Mouse (Mus musculus) testis, adult 2 months (tissue): ENCODE data around the gene Cyb5r3. TPM values are rescaled to one million over a fixed set of nuclear protein-coding genes. Genes with fewer than 3 reads are reported as not detected.
A peak's percentile ranks its signal among the peaks of the same experiment; 100 is the strongest.

Experiments used
- H3K27ac ChIP-seq: fragments of 200-500 bp; 2 replicates; pipeline ENCODE4 v1.5.1; 2012; ENCODE audit warnings: low read depth, low read length; ENCODE audit not compliant: control insufficient read depth, insufficient read depth
- H3K27me3 ChIP-seq: fragments of 200-500 bp; 2 replicates; pipeline ENCODE4 v1.6.1; 2012; ENCODE audit warnings: mild to moderate bottlenecking, low read length, moderate library complexity; ENCODE audit not compliant: control insufficient read depth, insufficient read depth
- H3K36me3 ChIP-seq: fragments of 200-500 bp; 2 replicates; pipeline ENCODE4 v1.6.1; 2012; ENCODE audit warnings: mild to moderate bottlenecking, low read length; ENCODE audit not compliant: control insufficient read depth, insufficient read depth
- H3K4me1 ChIP-seq: fragments of 200-500 bp; 2 replicates; pipeline ENCODE4 v1.6.1; 2012; ENCODE audit warnings: low read length; ENCODE audit not compliant: control insufficient read depth, insufficient read depth
- H3K4me3 ChIP-seq: fragments of 200-500 bp; 2 replicates; pipeline ENCODE4 v1.5.1; 2012; ENCODE audit warnings: low read depth, mild to moderate bottlenecking, low read length, moderate library complexity, mixed read lengths; ENCODE audit not compliant: control insufficient read depth
- CTCF ChIP-seq: fragments of 200-500 bp; IDR thresholded peaks from 2 replicates; pipeline ENCODE4 v1.5.1; 2012; ENCODE audit warnings: low read depth, mild to moderate bottlenecking, inconsistent platforms, low read length, moderate library complexity; ENCODE audit not compliant: control insufficient read depth, insufficient read depth, insufficient replicate concordance
- POLR2A ChIP-seq: fragments of 200-500 bp; IDR thresholded peaks from 2 replicates; pipeline ENCODE4 v1.6.1; 2012; ENCODE audit warnings: low read depth, mild to moderate bottlenecking, inconsistent platforms, low read length, moderate library complexity; ENCODE audit not compliant: control insufficient read depth
- polyA plus RNA-seq: library from polyadenylated mRNA; depleted of rRNA; stranded (reverse); fragments of >200 nt; gene quantifications from 2 replicates; pipeline ENCODE4 v1.2.3, GENCODE M21; 2012

The Cyb5r3 gene
- polyA plus RNA-seq, 1 experiment, result 64.0 TPM

GRCm38 (mm10) chr15:83162818-83163485 lies 9.4 kb downstream of the Cyb5r3 start:
- Histone ChIP-seq H3K4me1 (peaks cover 3% of the 10 kb centered on the region; the same call in 1 of the 2 replicates), H3K36me3 (no peaks in the 10 kb centered on the region), H3K27ac (no peak overlapping the region), H3K27me3 (no peaks in the 10 kb centered on the region), H3K4me3 (no peak overlapping the region)
- TF ChIP-seq POLR2A (no peak), CTCF (no peak)

- H3K4me1 ChIP-seq, result no peaks in the 10 kb centered on the region; the same call in 1 of the 2 replicates
- H3K36me3 ChIP-seq, result no peaks in the 10 kb centered on the region
- H3K27ac ChIP-seq, result no peak overlapping the region
- no peak for TF ChIP-seq POLR2A
- TF ChIP-seq CTCF, result no peak
- no peak overlapping the region for H3K4me3 ChIP-seq
- no peaks in the 10 kb centered on the region for H3K27me3 ChIP-seq
These were observed 10.4 kb downstream of the Cyb5r3 start for GRCm38 (mm10) chr15:83162001-83162400.

DNA sequence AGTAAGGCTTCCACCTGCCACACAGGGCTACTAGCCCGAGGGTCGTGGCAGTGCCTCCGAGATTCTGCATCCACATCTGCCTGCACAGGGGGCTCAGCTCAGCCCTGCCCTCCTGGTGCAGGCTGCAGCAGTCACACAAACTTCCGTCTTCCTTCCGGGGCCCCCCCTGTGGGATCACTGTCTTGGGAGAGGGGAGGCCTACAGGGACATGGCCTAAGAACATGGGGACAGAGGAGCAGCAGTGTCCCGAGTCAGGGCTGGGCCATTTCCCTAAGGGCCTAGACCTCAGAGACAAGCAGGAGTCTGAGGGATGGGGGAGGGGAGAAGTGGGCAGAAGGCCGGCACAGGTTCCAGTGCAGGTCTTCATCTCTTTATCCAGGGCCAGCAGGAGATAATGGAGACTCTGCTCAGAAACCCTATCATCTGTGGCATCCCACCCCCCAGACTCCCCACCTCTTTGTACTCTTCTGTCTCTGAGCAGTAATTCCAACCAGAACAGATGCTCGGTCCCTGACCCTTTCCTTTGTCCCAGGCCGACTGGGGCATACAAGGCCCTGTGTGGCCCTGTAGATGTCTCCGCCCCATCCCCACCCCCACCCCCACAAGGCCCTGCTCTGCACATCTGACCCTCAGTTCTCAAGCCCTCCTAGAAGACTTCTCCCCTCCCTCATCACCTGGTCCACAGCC lies 11.2 kb downstream of the Cyb5r3 start:
- H3K27me3 ChIP-seq, result no peaks in the 10 kb centered on the region
- H3K36me3 ChIP-seq, result no peaks in the 10 kb centered on the region
- no peak overlapping the region for H3K27ac ChIP-seq
- TF ChIP-seq POLR2A (no peak), CTCF (no peak)
- no peak overlapping the region for H3K4me3 ChIP-seq
- no peaks in the 10 kb centered on the region; the same call in 1 of the 2 replicates for H3K4me1 ChIP-seq

- Histone ChIP-seq H3K36me3 (no peaks in the 10 kb centered on the region), H3K27me3 (no peaks in the 10 kb centered on the region), H3K4me1 (no peaks in the 10 kb centered on the region; the same call in 1 of the 2 replicates), H3K27ac (no peak overlapping the region), H3K4me3 (no peak overlapping the region)
- TF ChIP-seq CTCF (no peak), POLR2A (no peak)
These were observed 11.8 kb downstream of the Cyb5r3 start for GRCm38 (mm10) chr15:83160561-83160960.

DNA sequence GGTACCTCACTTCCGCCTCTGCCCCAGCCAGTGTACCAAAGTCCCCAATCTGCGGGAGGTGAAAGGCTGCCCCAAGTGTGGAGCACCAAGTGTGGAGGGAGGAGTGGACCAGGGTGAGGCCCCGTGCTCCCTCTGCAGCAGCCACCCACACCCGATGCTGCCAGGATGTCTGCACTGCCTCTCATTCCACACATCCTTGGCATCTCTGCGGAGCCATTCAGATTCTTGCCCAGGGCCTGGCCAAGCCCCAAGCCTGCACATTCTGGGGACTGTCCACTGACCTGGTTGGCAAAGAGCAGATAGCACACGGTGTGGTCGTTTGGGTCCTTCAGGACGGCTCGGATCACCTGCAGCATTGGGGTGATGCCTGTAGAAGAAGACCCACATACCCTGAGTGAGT lies 12.6 kb downstream of the Cyb5r3 start:
- Histone ChIP-seq H3K36me3 (no peaks in the 10 kb centered on the region), H3K27ac (no peak overlapping the region), H3K4me3 (no peak overlapping the region), H3K27me3 (no peaks in the 10 kb centered on the region), H3K4me1 (no peaks in the 10 kb centered on the region; the same call in 1 of the 2 replicates)
- no peak for TF ChIP-seq CTCF
- TF ChIP-seq POLR2A, result no peak

GRCm38 (mm10) chr15:83158587-83159160 lies 13.7 kb downstream of the Cyb5r3 start:
- TF ChIP-seq CTCF (no peak), POLR2A (no peak)
- no peak overlapping the region for H3K4me3 ChIP-seq
- no peaks in the 10 kb centered on the region for H3K27me3 ChIP-seq
- H3K36me3 ChIP-seq, result no peaks in the 10 kb centered on the region
- no peaks in the 10 kb centered on the region; the same call in 1 of the 2 replicates for H3K4me1 ChIP-seq
- H3K27ac ChIP-seq, result no peak overlapping the region

GRCm38 (mm10) chr15:83157667-83158064 lies 14.7 kb downstream of the Cyb5r3 start:
- Histone ChIP-seq H3K27me3 (no peaks in the 10 kb centered on the region), H3K27ac (no peak overlapping the region), H3K36me3 (no peaks in the 10 kb centered on the region), H3K4me3 (no peak overlapping the region), H3K4me1 (no peaks in the 10 kb centered on the region; the same call in 1 of the 2 replicates)
- TF ChIP-seq CTCF (no peak), POLR2A (no peak)

- no peak overlapping the region for H3K4me3 ChIP-seq
- H3K36me3 ChIP-seq, result no peaks in the 10 kb centered on the region
- TF ChIP-seq POLR2A (no peak), CTCF (peak; percentile 70)
- H3K27me3 ChIP-seq, result no peaks in the 10 kb centered on the region
- H3K27ac ChIP-seq, result no peak overlapping the region
- H3K4me1 ChIP-seq, result no peaks in the 10 kb centered on the region; the same call in 1 of the 2 replicates
These were observed 15.3 kb downstream of the Cyb5r3 start for GRCm38 (mm10) chr15:83156929-83157666.
